Mouse (Mus musculus) MEL (cell line): ENCODE measurements around the gene Aldh1a1. TPM values are rescaled to one million over a fixed set of nuclear protein-coding genes. Genes with fewer than 3 reads are reported as not detected.
"Not testable (repeated sequence)": the region's sequence is repeated elsewhere in the genome, so short reads cannot be mapped to it uniquely, and the experiment has no call there.

Experiments used
- DNase-seq: peaks from one replicate; pipeline ENCODE4 v3.0.0; 2011; ENCODE audit warnings: low read depth, low spot score
- H3K27ac ChIP-seq: 2 replicates; pipeline ENCODE4 v1.5.1; 2012; ENCODE audit warnings: low read depth, mild to moderate bottlenecking, control low read depth, low read length, moderate library complexity; ENCODE audit not compliant: control insufficient read depth
- H3K27me3 ChIP-seq, 2 experiments: fragments of 150-350 bp in 1 of 2; sonication (generic) in 1 of 2; 2 replicates each; pipeline ENCODE4 v1.6.1; 2012; ENCODE audit warnings: low read length in 2 of 2, mild to moderate bottlenecking in 2 of 2, improper control_type of control experiment in 1 of 2, moderate library complexity in 1 of 2; ENCODE audit not compliant: insufficient read depth in 2 of 2, control insufficient read depth in 1 of 2
- H3K36me3 ChIP-seq, 2 experiments: 2 replicates each; pipeline ENCODE4 v1.6.1; 2012 to 2014; ENCODE audit warnings: low read length in 2 of 2, improper control_type of control experiment in 1 of 2, inconsistent platforms in 1 of 2, mild to moderate bottlenecking in 1 of 2; ENCODE audit not compliant: insufficient read depth in 2 of 2, control insufficient read depth in 1 of 2
- H3K4me1 ChIP-seq, 2 experiments: fragments of 150-350 bp in 1 of 2; sonication (generic) in 1 of 2; 2 replicates each; pipeline ENCODE4 v1.6.1; 2012; ENCODE audit warnings: low read length in 2 of 2, improper control_type of control experiment in 1 of 2, mild to moderate bottlenecking in 1 of 2; ENCODE audit not compliant: insufficient read depth in 2 of 2, control insufficient read depth in 1 of 2
- H3K4me3 ChIP-seq, 2 experiments: fragments of 150-350 bp in 1 of 2; sonication (generic) in 1 of 2; 2 replicates each; pipeline ENCODE4 v1.5.1; 2012; ENCODE audit warnings: low read depth in 2 of 2, low read length in 2 of 2, mild to moderate bottlenecking in 2 of 2, moderate library complexity in 2 of 2, control low read depth in 1 of 2, improper control_type of control experiment in 1 of 2; ENCODE audit not compliant: control insufficient read depth in 1 of 2, insufficient read depth in 1 of 2
- H3K79me2 ChIP-seq: 2 replicates; pipeline ENCODE4 v1.6.1; 2012; ENCODE audit warnings: mild to moderate bottlenecking, low read length, moderate library complexity; ENCODE audit not compliant: control insufficient read depth, poor library complexity, insufficient read depth
- H3K9ac ChIP-seq: 2 replicates; pipeline ENCODE4 v1.6.1; 2012; ENCODE audit warnings: low read depth, mild to moderate bottlenecking, control low read depth, low read length, moderate library complexity; ENCODE audit not compliant: control insufficient read depth, poor library complexity, severe bottlenecking
- H3K9me3 ChIP-seq: fragments of 150-350 bp; sonication (generic); replicated peaks from 2 replicates; pipeline ENCODE4 v1.6.1; 2012; ENCODE audit warnings: mild to moderate bottlenecking, low read length, improper control_type of control experiment, moderate library complexity; ENCODE audit not compliant: insufficient read depth
- BHLHE40 ChIP-seq: IDR thresholded peaks from 2 replicates; pipeline ENCODE4 v1.6.1; 2012; ENCODE audit warnings: low read depth, mild to moderate bottlenecking, inconsistent platforms, low read length, improper control_type of control experiment, borderline replicate concordance
- CHD1 ChIP-seq: IDR thresholded peaks from 2 replicates; pipeline ENCODE4 v1.6.1; 2012; ENCODE audit warnings: low read depth, mild to moderate bottlenecking, inconsistent platforms, low read length, improper control_type of control experiment
- CHD2 ChIP-seq: IDR thresholded peaks from 2 replicates; pipeline ENCODE4 v1.6.1; 2011; ENCODE audit warnings: low read length, improper control_type of control experiment
- E2F4 ChIP-seq: IDR thresholded peaks from 2 replicates; pipeline ENCODE4 v1.6.1; 2011; ENCODE audit warnings: low read depth, low read length, improper control_type of control experiment, borderline replicate concordance
- EP300 ChIP-seq, 2 experiments: IDR thresholded peaks; 2 replicates each; pipeline ENCODE4 v1.6.1; 2011; ENCODE audit warnings: improper control_type of control experiment in 2 of 2, low read length in 2 of 2, low read depth in 1 of 2, mild to moderate bottlenecking in 1 of 2
- ETS1 ChIP-seq: IDR thresholded peaks from 2 replicates; pipeline ENCODE4 v1.6.1; 2012; ENCODE audit warnings: low read depth, mild to moderate bottlenecking, inconsistent platforms, low read length, improper control_type of control experiment, moderate library complexity
- GABPA ChIP-seq: IDR thresholded peaks from 2 replicates; pipeline ENCODE4 v1.6.1; 2012; ENCODE audit warnings: low read depth, mild to moderate bottlenecking, inconsistent platforms, low read length, improper control_type of control experiment, moderate library complexity
- KAT2A ChIP-seq: conservative IDR thresholded peaks from 2 replicates; pipeline ENCODE4 v1.6.1; 2012; ENCODE audit warnings: low read depth, low read length, improper control_type of control experiment, inconsistent platforms
- MAFK ChIP-seq: IDR thresholded peaks from 2 replicates; pipeline ENCODE4 v1.6.1; 2011; ENCODE audit warnings: low read depth, mild to moderate bottlenecking, low read length, improper control_type of control experiment, borderline replicate concordance
- MEF2A ChIP-seq: IDR thresholded peaks from 2 replicates; pipeline ENCODE4 v1.6.1; 2014; ENCODE audit warnings: low read depth, mild to moderate bottlenecking, inconsistent platforms, low read length, improper control_type of control experiment; ENCODE audit not compliant: poor library complexity, insufficient replicate concordance, severe bottlenecking; ENCODE audit errors: extremely low read depth
- MYC ChIP-seq: IDR thresholded peaks from 2 replicates; pipeline ENCODE4 v1.6.1; 2011; ENCODE audit warnings: low read depth, mild to moderate bottlenecking, low read length, improper control_type of control experiment, moderate library complexity
- NELFE ChIP-seq: IDR thresholded peaks from 2 replicates; pipeline ENCODE4 v1.6.1; 2011; ENCODE audit warnings: low read depth, low read length, improper control_type of control experiment
- NRF1 ChIP-seq: IDR thresholded peaks from 2 replicates; pipeline ENCODE4 v1.6.1; 2014; ENCODE audit warnings: low read depth, mild to moderate bottlenecking, inconsistent platforms, low read length, improper control_type of control experiment, moderate library complexity; ENCODE audit not compliant: poor library complexity, insufficient read depth, severe bottlenecking
- POLR2A ChIP-seq, 2 experiments: IDR thresholded peaks; 2 replicates each; pipeline ENCODE4 v1.6.1; 2011 to 2012; ENCODE audit warnings: low read length in 2 of 2, mild to moderate bottlenecking in 2 of 2, control low read depth in 1 of 2, improper control_type of control experiment in 1 of 2, low read depth in 1 of 2, moderate library complexity in 1 of 2; ENCODE audit not compliant: control insufficient read depth in 1 of 2, insufficient read depth in 1 of 2, poor library complexity in 1 of 2
- POLR2AphosphoS5 ChIP-seq: IDR thresholded peaks from 2 replicates; pipeline ENCODE4 v1.6.1; 2012; ENCODE audit warnings: low read depth, borderline replicate concordance, mild to moderate bottlenecking, inconsistent platforms, low read length, moderate library complexity, mixed read lengths
- RAD21 ChIP-seq: IDR thresholded peaks from 2 replicates; pipeline ENCODE4 v1.6.1; 2011; ENCODE audit warnings: mild to moderate bottlenecking, low read depth, low read length, improper control_type of control experiment
- RCOR1 ChIP-seq: IDR thresholded peaks from 2 replicates; pipeline ENCODE4 v1.6.1; 2012; ENCODE audit warnings: low read depth, mild to moderate bottlenecking, inconsistent platforms, low read length, improper control_type of control experiment
- USF1 ChIP-seq: IDR thresholded peaks from 2 replicates; pipeline ENCODE4 v1.6.1; 2014; ENCODE audit warnings: low read depth, mild to moderate bottlenecking, inconsistent platforms, low read length, improper control_type of control experiment, moderate library complexity
- USF2 ChIP-seq, 2 experiments: IDR thresholded peaks; 2 replicates each; pipeline ENCODE4 v1.6.1; 2011 to 2012; ENCODE audit warnings: improper control_type of control experiment in 2 of 2, low read length in 2 of 2, borderline replicate concordance in 1 of 2, inconsistent platforms in 1 of 2, low read depth in 1 of 2, mild to moderate bottlenecking in 1 of 2; ENCODE audit not compliant: insufficient read depth in 1 of 2
- ZNF384 ChIP-seq: IDR thresholded peaks from 2 replicates; pipeline ENCODE4 v1.6.1; 2012; ENCODE audit warnings: low read depth, mild to moderate bottlenecking, inconsistent platforms, low read length, improper control_type of control experiment
- polyA plus RNA-seq, 2 experiments: library from polyadenylated mRNA; stranded (reverse) in 1 of 2; unstranded in 1 of 2; fragments of >175 nt in 1 of 2; fragments of >200 nt in 1 of 2; gene quantifications; 2 replicates each; pipeline versions ENCODE4 v1.2.1 to v1.2.4; 2012; ENCODE audit warnings: low replicate concordance in 2 of 2, low read depth in 1 of 2; ENCODE audit not compliant: insufficient read length in 2 of 2, insufficient read depth in 1 of 2, missing spikeins in 1 of 2
- total RNA-seq: library from RNA; depleted of rRNA; stranded (reverse); fragments of 300-350 nt; gene quantifications from 2 replicates; pipeline ENCODE4 v1.2.3, GENCODE M21; 2012

The Aldh1a1 gene
- total and polyA plus RNA-seq, 3 experiments = 2.3 to 10.3 TPM; not detected in 1

DNA sequence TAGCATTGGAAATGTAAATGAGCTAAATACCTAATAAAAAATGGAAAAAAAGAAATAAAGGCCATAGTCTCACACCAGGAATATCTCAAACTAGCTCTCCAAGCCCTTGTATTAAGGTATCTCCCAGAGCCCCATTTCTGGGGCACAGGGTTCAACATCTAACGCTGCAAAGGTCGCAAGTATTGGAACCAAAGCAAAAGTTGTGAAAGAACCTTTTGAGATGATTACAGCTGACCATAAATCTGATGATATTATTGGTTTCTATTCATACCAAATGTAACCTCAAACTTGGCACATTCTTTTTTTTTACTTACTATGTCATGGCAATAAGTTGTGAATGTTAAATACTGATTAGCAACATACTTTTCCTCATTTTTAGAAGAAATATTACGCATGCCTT, 24.0 kb downstream of the Aldh1a1 start:
- no peaks in the 10 kb centered on the region; a peak in 1 of 4 replicates for H3K27me3 ChIP-seq
- TF ChIP-seq RAD21 (no peak), POLR2A (IDR thresholded peaks at IDR 0.05; ENCODE audit: control insufficient read depth in 1 of 2, insufficient read depth in 1 of 2, low read depth in 1 of 2, low read length in 2 of 2, poor library complexity in 1 of 2) (no peak), GABPA (no peak), KAT2A (no peak), RCOR1 (no peak), E2F4 (no peak), MYC (no peak), BHLHE40 (no peak), POLR2AphosphoS5 (no peak), MAFK (no peak)
- no peaks in the 10 kb centered on the region for H3K4me1 ChIP-seq
- no peaks in the 10 kb centered on the region for H3K9me3 ChIP-seq
- no peaks in the 10 kb centered on the region for H3K79me2 ChIP-seq
- no peak overlapping the region for H3K27ac ChIP-seq
- no peak overlapping the region for H3K4me3 ChIP-seq
- DNase-seq = no peak
- H3K9ac ChIP-seq = no peak overlapping the region
- no peaks in the 10 kb centered on the region for H3K36me3 ChIP-seq

DNA sequence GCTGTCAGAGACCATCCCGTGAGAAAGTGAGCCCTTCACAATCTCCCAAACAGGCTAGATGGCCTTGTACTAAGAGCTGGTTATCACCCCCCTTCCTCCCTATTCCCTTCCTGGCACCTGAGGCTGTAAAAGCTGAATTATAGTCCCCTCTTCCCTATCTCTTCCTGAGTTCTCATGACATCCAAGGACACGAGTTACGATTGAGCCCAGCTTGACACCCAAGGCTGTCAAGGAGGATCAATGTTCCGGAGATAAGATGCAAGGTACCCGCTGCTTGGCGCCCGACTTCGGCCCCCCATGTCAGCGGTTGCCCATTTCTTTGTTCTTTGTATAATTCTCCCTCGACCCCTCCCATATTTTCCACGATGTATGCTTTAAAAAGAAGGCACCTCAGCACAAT, 36.6 kb downstream of the Aldh1a1 start:
- H3K9ac ChIP-seq, H3K27ac ChIP-seq, H3K79me2 ChIP-seq, H3K4me1 ChIP-seq, H3K4me3 ChIP-seq, H3K36me3 ChIP-seq, H3K9me3 ChIP-seq, H3K27me3 ChIP-seq, DNase-seq: not testable (repeated sequence)

DNA sequence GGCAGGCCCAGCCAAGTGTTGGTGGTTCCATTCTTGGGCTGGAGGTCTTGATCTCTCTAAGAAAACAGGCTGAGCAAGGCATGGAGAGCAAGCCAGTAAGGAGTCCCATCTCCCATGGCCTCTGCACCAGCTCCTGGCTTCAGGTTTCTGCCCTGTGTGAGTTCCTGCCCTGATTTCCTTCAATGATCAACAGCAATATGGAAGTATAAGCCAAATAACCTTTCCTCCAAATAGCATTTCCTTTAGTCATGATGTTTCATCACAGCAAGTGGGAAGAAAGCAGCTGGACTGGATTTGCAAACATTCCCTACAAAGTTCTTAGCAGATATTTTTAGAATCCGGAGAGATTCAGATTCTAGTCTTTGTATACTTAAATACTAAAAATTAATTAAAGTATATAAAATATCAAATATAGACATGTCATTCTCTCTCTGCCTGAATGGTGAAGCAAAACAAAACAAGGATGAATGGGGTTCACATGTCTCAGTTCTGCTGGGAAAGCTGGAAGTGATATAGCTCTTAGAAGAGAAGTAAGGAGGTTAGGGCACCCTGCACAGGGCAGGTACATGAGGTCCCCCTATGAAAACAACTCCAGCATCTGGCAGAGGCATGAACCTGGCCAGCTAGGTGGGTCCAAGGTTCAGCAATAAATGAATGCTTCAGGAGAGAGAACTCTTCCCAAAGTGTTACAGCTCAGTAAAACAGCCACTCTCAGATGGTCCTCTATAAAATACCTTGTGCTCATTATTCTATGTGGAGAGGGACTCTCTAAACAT, 37.6 kb downstream of the Aldh1a1 start:
- H3K9me3 ChIP-seq = no peaks in the 10 kb centered on the region
- H3K79me2 ChIP-seq = no peaks in the 10 kb centered on the region
- TF ChIP-seq BHLHE40 (no peak), MYC (no peak), EP300 (IDR thresholded peaks at IDR 0.05; ENCODE audit: low read depth in 1 of 2, low read length in 2 of 2) (no peak), ZNF384 (no peak), USF1 (no peak), POLR2A (IDR thresholded peaks at IDR 0.05; ENCODE audit: control insufficient read depth in 1 of 2, insufficient read depth in 1 of 2, low read depth in 1 of 2, low read length in 2 of 2, poor library complexity in 1 of 2) (no peak), CHD2 (no peak), MEF2A (no peak), NELFE (no peak), RCOR1 (no peak), CHD1 (no peak), MAFK (no peak), ETS1 (no peak), NRF1 (no peak), USF2 (IDR thresholded peaks at IDR 0.05; ENCODE audit: borderline replicate concordance in 1 of 2, insufficient read depth in 1 of 2, low read depth in 1 of 2, low read length in 2 of 2) (no peak)
- TF ChIP-seq, all 39 proteins: peak for 0
- Histone ChIP-seq H3K27ac (no peak overlapping the region), H3K27me3 (no peaks in the 10 kb centered on the region), H3K4me1 (no peaks in the 10 kb centered on the region), H3K4me3 (no peak overlapping the region), H3K9ac (no peak overlapping the region), H3K36me3 (no peaks in the 10 kb centered on the region)
- no peak for DNase-seq
